Mouse (Mus musculus) ZHBTc4 (cell line): Measurements from ENCODE around the gene Setdb2.

ENCODE experiments used
- DNase-seq: peaks from one replicate; pipeline ENCODE4 v3.0.0-alpha.2; 2011; ENCODE audit warnings: low read depth, low spot score

Setdb2 gene

DNA sequence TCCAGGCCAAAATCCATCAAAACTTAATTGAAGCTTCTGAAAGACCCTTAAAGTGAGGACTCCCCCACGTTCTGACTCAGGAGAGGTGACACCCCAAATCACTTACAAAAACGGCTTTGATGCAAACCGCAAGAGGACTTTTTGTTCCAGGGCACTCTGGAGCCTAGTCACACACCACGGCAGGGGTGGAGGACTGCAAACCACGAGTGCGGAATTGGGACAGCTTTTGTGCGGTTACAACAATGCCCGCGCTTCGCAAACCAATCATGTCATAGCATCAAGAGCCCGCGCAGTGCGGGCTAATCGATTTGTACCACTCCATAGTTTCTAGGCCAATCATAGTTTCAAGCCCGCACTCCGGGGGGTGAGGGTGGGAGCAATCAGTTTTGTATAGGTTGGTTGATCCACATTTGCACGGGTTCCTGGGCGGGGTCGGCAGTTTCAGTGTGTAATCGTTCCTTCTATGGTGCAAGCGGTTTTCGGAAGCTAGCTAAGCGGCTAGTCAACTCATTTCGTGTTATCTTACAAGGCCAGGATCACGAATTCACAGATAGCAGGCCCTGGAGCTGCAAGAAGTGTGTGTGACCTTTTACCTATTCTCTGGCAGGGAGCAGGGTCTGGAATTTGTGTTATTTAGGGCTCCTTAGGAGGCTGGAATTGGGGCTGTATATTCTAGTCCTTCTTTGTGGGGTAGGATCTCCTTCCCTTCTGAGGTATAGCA, 70.2 kb downstream of the Setdb2 start:
- peak; percentile 96 for DNase-seq

DNA sequence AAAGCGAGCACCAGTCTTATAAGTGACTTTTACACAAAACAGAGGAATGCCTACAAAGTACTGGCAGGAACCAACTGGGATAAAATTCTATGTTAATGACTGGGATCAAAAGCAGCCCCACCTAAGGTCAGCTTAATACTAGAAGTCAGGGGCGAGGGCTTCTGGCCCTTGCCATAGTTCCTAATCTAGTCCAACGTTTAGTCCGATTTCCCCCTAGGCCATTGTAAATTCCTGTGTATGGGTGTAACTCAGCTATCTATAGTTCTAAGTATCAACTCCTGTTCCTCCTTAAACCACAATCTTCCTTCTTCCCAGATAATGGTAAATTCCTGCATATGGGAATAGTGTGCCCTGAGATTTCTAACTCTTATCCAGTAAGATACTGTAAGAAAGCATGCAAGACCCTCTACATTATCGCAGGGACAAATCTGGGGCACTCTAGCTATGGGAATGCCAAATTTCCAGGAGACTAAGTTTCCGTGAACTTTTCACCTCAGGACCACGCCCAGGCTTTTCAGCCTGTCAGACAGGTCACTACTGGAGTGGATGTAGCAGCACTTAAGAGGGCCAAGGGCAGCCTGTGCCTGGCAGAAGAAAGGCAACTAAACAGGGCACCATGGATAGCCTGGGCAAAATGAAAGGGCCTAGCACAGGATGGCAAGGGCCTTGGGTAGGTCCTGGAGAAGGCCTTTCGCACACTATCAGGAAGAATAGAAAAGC, 74.1 kb downstream of the Setdb2 start:
- peak; percentile 77 for DNase-seq

- DNase-seq, result peak; percentile 4
These were observed 75.4 kb downstream of the Setdb2 start, which contains the start of gene Phf11d for GRCm38 (mm10) chr14:59365244-59365644. Gene Phf11d, minus strand, starts transcription at chr14:59365470.
